Mouse (Mus musculus): ENCODE results near the gene Gm14434.
"Not testable (repeated sequence)": the region's sequence is repeated elsewhere in the genome, so short reads cannot be mapped to it uniquely, and the experiment has no call there.

The Gm14434 gene

DNA sequence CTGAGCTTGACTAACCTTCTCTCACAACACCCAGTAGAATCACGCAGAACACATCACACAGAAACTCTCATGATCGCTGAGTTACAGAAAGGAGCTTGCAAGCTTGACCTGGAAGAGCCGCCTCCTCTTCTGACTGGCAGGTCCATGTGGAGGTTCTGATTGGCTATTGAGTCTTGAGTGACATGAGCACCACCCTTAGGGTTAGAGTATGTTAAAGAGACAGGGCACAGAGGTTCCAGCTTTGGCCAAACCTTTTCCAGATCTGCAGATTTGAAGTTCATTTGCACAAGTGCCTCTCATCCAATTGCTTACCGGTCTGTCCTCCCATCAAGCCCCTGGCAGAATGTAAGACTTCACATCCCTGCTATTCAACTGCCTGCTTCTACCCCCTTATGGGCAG is at the start of gene Gm14434:
Gene Gm14434 (minus strand): TSS at position 101 of the 400 bp plus-strand sequence.
- DNase-seq = not testable (repeated sequence)

DNA sequence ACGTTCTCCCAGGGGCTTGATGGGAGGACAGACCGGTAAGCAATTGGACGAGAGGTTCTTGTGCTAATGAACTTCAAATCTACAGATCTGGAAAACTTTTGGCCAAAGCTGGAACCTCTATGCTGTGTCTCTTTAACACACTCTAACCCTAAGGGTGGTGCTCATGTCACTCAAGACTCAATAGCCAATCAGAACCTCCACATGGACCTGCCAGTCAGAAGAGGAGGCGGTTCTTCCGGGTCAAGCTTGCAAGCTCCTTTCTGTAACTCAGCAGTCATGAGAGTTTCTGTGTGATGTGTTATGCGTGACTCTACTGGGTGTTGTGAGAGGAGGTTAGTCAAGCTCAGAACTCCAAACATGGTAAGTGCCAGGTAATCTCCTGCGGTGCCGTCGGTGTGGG is 34.2 kb upstream of the Gm14434 start, which contains the start of gene Zfp967:
Gene Zfp967 (plus strand): TSS at position 301 of the 400 bp plus-strand sequence.
- not testable (repeated sequence) for DNase-seq

DNA sequence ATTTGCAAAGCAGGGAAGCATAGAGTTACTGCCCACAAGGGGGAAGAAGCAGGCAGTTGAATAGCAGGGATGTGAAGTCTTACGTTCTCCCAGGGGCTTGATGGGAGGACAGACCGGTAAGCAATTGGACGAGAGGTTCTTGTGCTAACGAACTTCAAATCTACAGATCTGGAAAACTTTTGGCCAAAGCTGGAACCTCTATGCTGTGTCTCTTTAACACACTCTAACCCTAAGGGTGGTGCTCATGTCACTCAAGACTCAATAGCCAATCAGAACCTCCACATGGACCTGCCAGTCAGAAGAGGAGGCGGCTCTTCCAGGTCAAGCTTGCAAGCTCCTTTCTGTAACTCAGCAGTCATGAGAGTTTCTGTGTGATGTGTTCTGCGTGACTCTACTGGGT is 63.3 kb downstream of the Gm14434 start, which contains the start of gene Gm14435:
Gene Gm14435 (plus strand): TSS at position 301 of the 400 bp plus-strand sequence.
- not testable (repeated sequence) for DNase-seq
